Mouse (Mus musculus) frontal cortex, postnatal 36 days (tissue): ENCODE measurements around the gene Pyroxd2.
A peak's percentile ranks its signal among the peaks of the same experiment; 100 is the strongest.

Source experiments
- DNase-seq, 2 experiments: peaks; one replicate each; pipeline ENCODE4 v3.0.0; 2022; ENCODE audit warnings: low spot score in 2 of 2

The Pyroxd2 gene

GRCm38 (mm10) chr19:42745869-42746224 is 6.7 kb downstream of the Pyroxd2 start:
- DNase-seq = no peak

GRCm38 (mm10) chr19:42745084-42745868 is 7.3 kb downstream of the Pyroxd2 start:
- DNase-seq = no peak

GRCm38 (mm10) chr19:42744162-42744586 is 8.4 kb downstream of the Pyroxd2 start:
- peak; percentile 42 to 72 for DNase-seq

GRCm38 (mm10) chr19:42743261-42743660 is 9.3 kb downstream of the Pyroxd2 start:
- no peak for DNase-seq

- peak in 1 of 2 experiments; percentile 42 for DNase-seq
Observed at GRCm38 (mm10) chr19:42741884-42742283, 10.7 kb downstream of the Pyroxd2 start.

- no peak for DNase-seq
Observed at GRCm38 (mm10) chr19:42740163-42740899, 12.2 kb downstream of the Pyroxd2 start.

- DNase-seq = no peak
Observed at GRCm38 (mm10) chr19:42739734-42740133, 12.8 kb downstream of the Pyroxd2 start.

- no peak for DNase-seq
Observed at GRCm38 (mm10) chr19:42737753-42738152, 14.8 kb downstream of the Pyroxd2 start.

- DNase-seq = no peak
Observed at GRCm38 (mm10) chr19:42734982-42735381, 17.6 kb downstream of the Pyroxd2 start.

- DNase-seq = no peak
Observed at GRCm38 (mm10) chr19:42727424-42727823, 25.2 kb downstream of the Pyroxd2 start.

- DNase-seq = no peak
Observed at GRCm38 (mm10) chr19:42726766-42727165, 25.8 kb downstream of the Pyroxd2 start.

- DNase-seq = no peak
Observed at GRCm38 (mm10) chr19:42725973-42726350, 26.6 kb downstream of the Pyroxd2 start.

- DNase-seq = no peak
Observed at GRCm38 (mm10) chr19:42725056-42725972, 27.3 kb downstream of the Pyroxd2 start.

GRCm38 (mm10) chr19:42723302-42723701 is 29.3 kb downstream of the Pyroxd2 start:
- no peak for DNase-seq

- DNase-seq = no peak
Observed at GRCm38 (mm10) chr19:42722500-42722899, 30.1 kb downstream of the Pyroxd2 start.

- no peak for DNase-seq
Observed at GRCm38 (mm10) chr19:42718101-42718500, 34.5 kb downstream of the Pyroxd2 start.

- no peak for DNase-seq
Observed at GRCm38 (mm10) chr19:42717668-42718067, 34.9 kb downstream of the Pyroxd2 start.

- DNase-seq = peak; percentile 33 to 45
Observed at GRCm38 (mm10) chr19:42716507-42716906, 36.1 kb downstream of the Pyroxd2 start.

GRCm38 (mm10) chr19:42713770-42714169 is 38.8 kb downstream of the Pyroxd2 start:
- no peak for DNase-seq

- no peak for DNase-seq
Observed at GRCm38 (mm10) chr19:42699426-42699825, 53.1 kb downstream of the Pyroxd2 start.

GRCm38 (mm10) chr19:42698576-42698975 is 54.0 kb downstream of the Pyroxd2 start:
- DNase-seq = no peak

- DNase-seq = no peak
Observed at GRCm38 (mm10) chr19:42697336-42697735, 55.2 kb downstream of the Pyroxd2 start.
